Mouse (Mus musculus) forebrain, embryonic 11.5 days (tissue): ENCODE results near the gene Olfr1109. TPM values are rescaled to one million over a fixed set of nuclear protein-coding genes. Genes with fewer than 3 reads are reported as not detected.

ENCODE experiments used
- ATAC-seq: fragments of 200-750 bp; cut with Nextera tagmentation; replicated peaks from 2 replicates; pipeline ENCODE4 v1.8.0; 2017; ENCODE audit warnings: moderate TSS enrichment; ENCODE audit not compliant: low FRiP score
- DNase-seq: peaks from one replicate; pipeline ENCODE4 v3.0.0-alpha.2; 2017; ENCODE audit warnings: low spot score
- H3K27ac ChIP-seq: fragments of 300-500 bp; sonication (generic); 2 replicates; pipeline ENCODE4 v1.5.1; 2014; ENCODE audit warnings: low read depth, low read length
- H3K27me3 ChIP-seq: fragments of 300-500 bp; sonication (generic); 2 replicates; pipeline ENCODE4 v1.6.1; 2014; ENCODE audit warnings: mild to moderate bottlenecking, low read length, mixed read lengths; ENCODE audit not compliant: control insufficient read depth, insufficient read depth
- H3K36me3 ChIP-seq: fragments of 300-500 bp; sonication (generic); 2 replicates; pipeline ENCODE4 v1.6.1; 2014; ENCODE audit warnings: mild to moderate bottlenecking, low read length, moderate library complexity, mixed read lengths; ENCODE audit not compliant: control insufficient read depth, insufficient read depth
- H3K4me1 ChIP-seq: fragments of 300-500 bp; sonication (generic); replicated peaks from 2 replicates; pipeline ENCODE4 v1.6.1; 2014; ENCODE audit warnings: low read length, mixed read lengths; ENCODE audit not compliant: control insufficient read depth, insufficient read depth
- H3K4me2 ChIP-seq: fragments of 300-500 bp; sonication (generic); 2 replicates; pipeline ENCODE4 v1.6.1; 2014; ENCODE audit warnings: low read depth, mild to moderate bottlenecking, low read length, moderate library complexity, mixed read lengths; ENCODE audit not compliant: severe bottlenecking
- H3K4me3 ChIP-seq: fragments of 300-500 bp; sonication (generic); 2 replicates; pipeline ENCODE4 v1.5.1; 2014; ENCODE audit warnings: low read depth, low read length
- H3K9ac ChIP-seq: fragments of 300-500 bp; sonication (generic); 2 replicates; pipeline ENCODE4 v1.6.1; 2014; ENCODE audit warnings: low read length
- H3K9me3 ChIP-seq: fragments of 300-500 bp; sonication (generic); 2 replicates; pipeline ENCODE4 v1.6.1; 2016; ENCODE audit warnings: low read length, mixed read lengths; ENCODE audit not compliant: control insufficient read depth
- WGBS: fragments of 180-500 bp; shearing (Covaris S2); extraction: QIAGEN DNeasy Blood & Tissue Kit; methylation state at CpG from one replicate; pipeline ENCODE4 v1.1.7; 2014; 5-methylcytosine and 5-hydroxymethylcytosine counted together
- polyA plus RNA-seq: library from polyadenylated mRNA; unstranded; fragments of >200 nt; fragmentation: Nextera tagmentation; extraction: Ambion mirVana; gene quantifications from 2 replicates; pipeline ENCODE4 v1.2.1, GENCODE M21; 2014

The Olfr1109 gene
- polyA plus RNA-seq, result not detected in 2 replicates

- Histone ChIP-seq H3K4me3 (no peak within 1 kb of the TSS), H3K27ac (no peak within 1 kb of the TSS), H3K36me3 (no peaks in the 10 kb centered on the region), H3K9ac (no peak within 1 kb of the TSS), H3K27me3 (no peaks in the 10 kb centered on the region), H3K4me2 (no peak within 1 kb of the TSS), H3K4me1 (no peaks in the 10 kb centered on the region), H3K9me3 (no peaks in the 10 kb centered on the region)
- 40% methylated on average over 1 of the region's 1 CpGs for WGBS
- ATAC-seq (no peak), DNase-seq (no peak)
These were observed at the start of gene Olfr1109 for GRCm38 (mm10) chr2:87095908-87096307. Gene Olfr1109, minus strand, starts transcription at chr2:87096008.

GRCm38 (mm10) chr2:87140200-87140599 is 44.4 kb upstream of the Olfr1109 start, which contains the start of gene Olfr1110:
Gene Olfr1110, minus strand, starts transcription at chr2:87140300.
- Histone ChIP-seq H3K4me1 (no peaks in the 10 kb centered on the region), H3K4me2 (no peak within 1 kb of the TSS), H3K36me3 (no peaks in the 10 kb centered on the region), H3K27me3 (no peaks in the 10 kb centered on the region), H3K4me3 (no peak within 1 kb of the TSS), H3K27ac (no peak within 1 kb of the TSS), H3K9me3 (no peaks in the 10 kb centered on the region), H3K9ac (no peak within 1 kb of the TSS)
- no peak for DNase-seq
- WGBS, result 88% methylated on average over 1 of the region's 1 CpGs
- ATAC-seq, result no peak

GRCm38 (mm10) chr2:87114467-87114866 is 18.7 kb upstream of the Olfr1109 start, which contains the start of gene Olfr259:
Gene Olfr259, minus strand, starts transcription at chr2:87114567.
- ATAC-seq (no peak), DNase-seq (no peak)
- Histone ChIP-seq H3K9me3 (no peaks in the 10 kb centered on the region), H3K27ac (no peak within 1 kb of the TSS), H3K27me3 (no peaks in the 10 kb centered on the region), H3K4me1 (no peaks in the 10 kb centered on the region), H3K36me3 (no peaks in the 10 kb centered on the region), H3K4me3 (no peak within 1 kb of the TSS), H3K9ac (no peak within 1 kb of the TSS), H3K4me2 (no peak within 1 kb of the TSS)

- Histone ChIP-seq H3K4me2 (no peak within 1 kb of the TSS), H3K9me3 (no peaks in the 10 kb centered on the region), H3K36me3 (no peaks in the 10 kb centered on the region), H3K9ac (no peak within 1 kb of the TSS), H3K4me3 (no peak within 1 kb of the TSS), H3K27me3 (no peaks in the 10 kb centered on the region), H3K27ac (no peak within 1 kb of the TSS), H3K4me1 (no peaks in the 10 kb centered on the region)
- ATAC-seq (no peak), DNase-seq (no peak)
- WGBS, result 89% methylated on average over 1 of the region's 1 CpGs
These were observed 20.1 kb downstream of the Olfr1109 start, which contains the start of gene Olfr1107 for GRCm38 (mm10) chr2:87075717-87076116. Gene Olfr1107, minus strand, starts transcription at chr2:87075817.

GRCm38 (mm10) chr2:87052173-87052572 is 43.6 kb downstream of the Olfr1109 start, which contains the start of gene Olfr1106:
Gene Olfr1106, minus strand, starts transcription at chr2:87052273.
- H3K4me3 ChIP-seq, result no peak within 1 kb of the TSS
- H3K4me1 ChIP-seq, result no peaks in the 10 kb centered on the region
- ATAC-seq (no peak), DNase-seq (no peak)
- WGBS, result 85% methylated on average over 1 of the region's 1 CpGs
- no peak within 1 kb of the TSS for H3K27ac ChIP-seq
- no peak within 1 kb of the TSS for H3K9ac ChIP-seq
- no peak within 1 kb of the TSS for H3K4me2 ChIP-seq
- no peaks in the 10 kb centered on the region for H3K27me3 ChIP-seq
- H3K36me3 ChIP-seq, result no peaks in the 10 kb centered on the region
- H3K9me3 ChIP-seq, result no peaks in the 10 kb centered on the region

Other genes starting within 250 kb of the Olfr1109 start
- not detected in 2 replicates for gene Olfr1095, start 244.3 kb downstream of the Olfr1109 start, polyA plus RNA-seq
- not detected in 2 replicates for gene Gm13723, start 221.2 kb downstream of the Olfr1109 start, polyA plus RNA-seq
- not detected in 2 replicates for gene Olfr1097, start 203.8 kb downstream of the Olfr1109 start, polyA plus RNA-seq
- not detected in 2 replicates for gene Olfr1098, start 171.5 kb downstream of the Olfr1109 start, polyA plus RNA-seq
- not detected in 2 replicates for gene Olfr1099, start 135.3 kb downstream of the Olfr1109 start, polyA plus RNA-seq
- gene Olfr1100, start 116.1 kb downstream of the Olfr1109 start, polyA plus RNA-seq, result not detected in 2 replicates
- not detected in 2 replicates for gene Olfr1101, start 104.8 kb downstream of the Olfr1109 start, polyA plus RNA-seq
- not detected in 2 replicates for gene Olfr1102, start 97.6 kb downstream of the Olfr1109 start, polyA plus RNA-seq
- gene Olfr1104, start 68.9 kb downstream of the Olfr1109 start, polyA plus RNA-seq, result not detected in 2 replicates
- gene Olfr1105, start 59.5 kb downstream of the Olfr1109 start, polyA plus RNA-seq, result not detected in 2 replicates
- not detected in 2 replicates for gene Olfr1106, start 43.7 kb downstream of the Olfr1109 start, polyA plus RNA-seq
- gene Olfr1107, start 20.2 kb downstream of the Olfr1109 start, polyA plus RNA-seq, result not detected in 2 replicates
- gene Olfr259, start 18.6 kb upstream of the Olfr1109 start, polyA plus RNA-seq, result not detected in 2 replicates
- not detected in 2 replicates for gene Olfr1110, start 44.3 kb upstream of the Olfr1109 start, polyA plus RNA-seq
- gene Olfr1111, start 56.6 kb upstream of the Olfr1109 start, polyA plus RNA-seq, result not detected in 2 replicates
- not detected in 2 replicates for gene Olfr1112, start 91.8 kb upstream of the Olfr1109 start, polyA plus RNA-seq
- gene Olfr1113, start 113.0 kb upstream of the Olfr1109 start, polyA plus RNA-seq, result not detected in 2 replicates
- not detected in 2 replicates for gene Olfr1115, start 152.0 kb upstream of the Olfr1109 start, polyA plus RNA-seq
- not detected in 2 replicates for gene Olfr1116, start 171.5 kb upstream of the Olfr1109 start, polyA plus RNA-seq
- gene Olfr1118, start 211.6 kb upstream of the Olfr1109 start, polyA plus RNA-seq, result not detected in 2 replicates